Mouse (Mus musculus) midbrain, embryonic 12.5 days (tissue): ENCODE results near the gene Zfp354a. TPM values are rescaled to one million over a fixed set of nuclear protein-coding genes. Genes with fewer than 3 reads are reported as not detected.
A peak's percentile ranks its signal among the peaks of the same experiment; 100 is the strongest.
"Not testable (repeated sequence)": the region's sequence is repeated elsewhere in the genome, so short reads cannot be mapped to it uniquely, and the experiment has no call there.

Experiments used
- ATAC-seq: fragments of 200-750 bp; cut with Nextera tagmentation; 2 replicates; pipeline ENCODE4 v1.8.0; 2017; ENCODE audit warnings: low read depth, moderate TSS enrichment, moderate library complexity; ENCODE audit not compliant: low FRiP score
- H3K27ac ChIP-seq: fragments of 300-500 bp; sonication (generic); replicated peaks from 2 replicates; pipeline ENCODE4 v1.5.1; 2016; ENCODE audit warnings: mild to moderate bottlenecking
- H3K27me3 ChIP-seq: fragments of 300-500 bp; sonication (generic); 2 replicates; pipeline ENCODE4 v1.6.1; 2016; ENCODE audit warnings: mild to moderate bottlenecking
- H3K36me3 ChIP-seq: fragments of 300-500 bp; sonication (generic); 2 replicates; pipeline ENCODE4 v1.6.1; 2016
- H3K4me1 ChIP-seq: fragments of 300-500 bp; sonication (generic); 2 replicates; pipeline ENCODE4 v1.6.1; 2016
- H3K4me2 ChIP-seq: fragments of 300-500 bp; sonication (generic); replicated peaks from 2 replicates; pipeline ENCODE4 v1.6.1; 2016; ENCODE audit warnings: mild to moderate bottlenecking, moderate library complexity
- H3K4me3 ChIP-seq: fragments of 300-500 bp; sonication (generic); 2 replicates; pipeline ENCODE4 v1.5.1; 2016; ENCODE audit warnings: mild to moderate bottlenecking
- H3K9ac ChIP-seq: fragments of 300-500 bp; sonication (generic); replicated peaks from 2 replicates; pipeline ENCODE4 v1.6.1; 2016; ENCODE audit warnings: mild to moderate bottlenecking, moderate library complexity
- H3K9me3 ChIP-seq: fragments of 300-500 bp; sonication (generic); 2 replicates; pipeline ENCODE4 v1.6.1; 2016; ENCODE audit warnings: mild to moderate bottlenecking
- WGBS: fragments of 180-500 bp; shearing (Covaris S2); methylation state at CpG from one replicate; pipeline ENCODE4 v1.1.7; 2016; 5-methylcytosine and 5-hydroxymethylcytosine counted together
- polyA plus RNA-seq: library from polyadenylated mRNA; unstranded; fragments of >200 nt; fragmentation: Nextera tagmentation; extraction: Ambion mirVana; gene quantifications from 2 replicates; pipeline ENCODE4 v1.2.1, GENCODE M21; 2016

Zfp354a gene
- 11.3 and 11.7 TPM in 2 replicates for polyA plus RNA-seq

DNA sequence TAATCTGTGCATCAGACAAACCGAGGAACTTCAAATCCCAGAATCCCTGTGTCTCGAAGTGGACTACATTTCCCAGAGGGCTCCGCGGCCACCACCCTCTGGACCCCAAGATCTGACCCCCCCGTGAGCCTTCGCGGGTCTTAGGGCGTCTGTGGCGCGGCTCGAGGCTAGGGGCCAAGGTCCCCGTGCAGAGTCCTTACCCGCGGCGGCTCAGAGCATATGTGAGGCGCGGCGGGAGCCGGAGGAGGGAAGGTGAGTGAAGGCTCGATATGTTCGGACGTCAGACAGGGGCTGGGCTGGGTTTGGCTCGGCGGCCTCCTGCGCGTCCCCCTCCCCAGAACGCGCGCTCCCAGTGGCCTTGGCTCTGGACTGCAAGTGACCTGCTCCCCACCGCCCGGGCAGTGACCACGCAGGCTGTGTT lies at the start of gene Zfp354a:
Zfp354a (plus strand) TSS at position 107 of the 421 bp plus-strand sequence.
- peak; percentile 95 for ATAC-seq
- H3K4me3 ChIP-seq, result peak within 1 kb of the TSS; percentile 77
- H3K4me1 ChIP-seq, result peaks cover 11% of the 10 kb centered on the region
- no peaks in the 10 kb centered on the region for H3K27me3 ChIP-seq
- no peaks in the 10 kb centered on the region for H3K9me3 ChIP-seq
- H3K27ac ChIP-seq, result peak within 1 kb of the TSS; percentile 50; the same call in 1 of the 2 replicates
- H3K9ac ChIP-seq, result peak within 1 kb of the TSS; percentile 77
- WGBS, result under 1% methylated on average over 31 of the region's 32 CpGs
- H3K36me3 ChIP-seq, result peaks cover 30% of the 10 kb centered on the region
- H3K4me2 ChIP-seq, result peak within 1 kb of the TSS; percentile 84

DNA sequence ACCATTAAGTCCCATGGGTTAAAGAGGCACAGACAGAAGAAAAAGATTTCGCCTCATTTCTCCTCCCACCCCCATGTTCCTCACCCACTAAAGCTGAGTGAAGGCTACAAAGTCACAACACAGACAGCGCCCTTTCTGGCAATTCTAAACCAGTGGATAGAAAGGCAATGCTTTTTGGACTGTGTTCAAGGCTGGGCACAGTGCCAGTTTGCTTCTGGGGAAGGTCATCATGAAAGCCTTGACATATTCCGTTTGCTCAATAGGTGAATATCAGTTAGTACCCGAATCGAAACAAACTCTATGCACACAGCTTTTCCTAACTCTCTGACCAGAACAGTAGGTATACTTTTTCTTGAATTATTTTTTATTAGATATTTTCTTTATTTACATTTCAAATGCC lies 47.2 kb upstream of the Zfp354a start:
- no peak for ATAC-seq
- 88% methylated on average over 5 of the region's 5 CpGs for WGBS

DNA sequence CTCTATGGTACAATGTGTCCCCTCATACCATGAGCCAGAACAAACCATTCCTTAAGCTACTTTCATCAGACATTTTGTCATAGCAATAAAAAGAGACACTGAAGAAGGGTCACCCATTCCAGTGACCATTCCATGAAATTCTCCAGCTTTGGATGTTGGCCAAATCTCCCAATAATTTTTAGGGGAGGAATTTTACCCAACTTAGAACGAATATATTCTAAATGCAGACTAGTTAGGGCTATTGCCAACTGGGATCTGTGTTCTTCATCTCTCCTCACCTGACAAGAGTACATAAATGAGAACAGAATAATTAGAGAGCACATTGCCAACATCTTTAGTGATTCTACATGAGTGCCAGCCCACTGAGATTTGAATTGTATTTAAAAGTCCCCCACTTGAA lies 45.1 kb upstream of the Zfp354a start, which contains the start of gene Olfr54:
Olfr54 (plus strand) TSS at position 301 of the 400 bp plus-strand sequence.
- Histone ChIP-seq H3K9ac (no peak within 1 kb of the TSS), H3K9me3 (no peaks in the 10 kb centered on the region), H3K4me2 (no peak within 1 kb of the TSS), H3K4me1 (no peaks in the 10 kb centered on the region), H3K36me3 (no peaks in the 10 kb centered on the region), H3K4me3 (no peak within 1 kb of the TSS), H3K27me3 (no peaks in the 10 kb centered on the region), H3K27ac (no peak within 1 kb of the TSS)
- 70% methylated on average over 1 of the region's 1 CpGs for WGBS
- no peak for ATAC-seq

More for the DNA sequence above, 47.2 kb upstream of the Zfp354a start:
- Histone ChIP-seq H3K4me2 (no peak overlapping the region), H3K9ac (no peak overlapping the region), H3K4me1 (no peaks in the 10 kb centered on the region), H3K4me3 (no peak overlapping the region), H3K36me3 (no peaks in the 10 kb centered on the region), H3K9me3 (no peaks in the 10 kb centered on the region), H3K27ac (no peak overlapping the region), H3K27me3 (no peaks in the 10 kb centered on the region)

DNA sequence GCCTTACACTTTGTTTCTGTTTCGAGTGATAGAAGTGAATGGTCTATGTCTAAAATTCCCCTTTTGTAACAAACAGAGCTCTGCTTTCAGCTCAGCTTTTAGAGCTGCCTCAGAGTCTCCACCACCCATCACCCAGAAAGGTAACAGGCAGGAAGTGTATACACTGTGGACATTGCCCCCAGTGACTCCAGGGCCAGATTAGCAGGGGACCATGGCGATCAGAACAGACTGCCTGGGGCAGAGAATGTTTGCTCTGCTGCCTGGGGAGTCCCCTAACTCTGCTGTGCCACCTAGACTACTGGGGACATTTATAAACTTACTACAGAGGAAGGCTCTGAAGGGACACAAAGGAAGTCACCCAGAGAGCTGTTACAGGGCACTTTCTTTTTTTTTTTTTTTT lies 42.7 kb upstream of the Zfp354a start:
- 43% methylated on average over 2 of the region's 2 CpGs for WGBS
- H3K4me3 ChIP-seq, result no peak overlapping the region
- ATAC-seq, result no peak
- H3K9me3 ChIP-seq, result no peaks in the 10 kb centered on the region
- H3K27me3 ChIP-seq, result no peaks in the 10 kb centered on the region
- H3K36me3 ChIP-seq, result no peaks in the 10 kb centered on the region
- no peak overlapping the region for H3K27ac ChIP-seq
- no peak overlapping the region for H3K9ac ChIP-seq
- H3K4me2 ChIP-seq, result no peak overlapping the region
- H3K4me1 ChIP-seq, result no peaks in the 10 kb centered on the region

DNA sequence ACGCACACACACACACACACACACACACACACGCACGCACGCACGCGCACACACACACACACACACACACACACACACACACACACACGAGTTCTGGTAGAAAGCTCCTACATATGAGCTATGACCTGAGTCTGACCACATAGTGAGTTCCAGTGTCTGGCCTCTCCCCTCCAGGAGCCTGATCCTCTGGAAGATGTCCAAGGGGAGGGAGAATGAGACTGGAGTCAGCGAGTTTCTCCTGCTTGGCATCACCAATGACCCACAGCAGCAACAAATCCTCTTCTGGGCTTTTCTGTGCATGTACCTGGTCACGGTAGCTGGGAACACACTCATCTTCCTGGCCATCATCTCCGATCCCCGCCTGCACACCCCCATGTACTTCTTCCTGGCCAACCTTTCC lies 32.2 kb upstream of the Zfp354a start:
- not testable (repeated sequence) for H3K4me3 ChIP-seq, H3K27ac ChIP-seq, ATAC-seq, H3K27me3 ChIP-seq, H3K9me3 ChIP-seq, H3K4me1 ChIP-seq, H3K4me2 ChIP-seq, H3K36me3 ChIP-seq, H3K9ac ChIP-seq
- WGBS, result 82% methylated on average over 11 of the region's 11 CpGs

DNA sequence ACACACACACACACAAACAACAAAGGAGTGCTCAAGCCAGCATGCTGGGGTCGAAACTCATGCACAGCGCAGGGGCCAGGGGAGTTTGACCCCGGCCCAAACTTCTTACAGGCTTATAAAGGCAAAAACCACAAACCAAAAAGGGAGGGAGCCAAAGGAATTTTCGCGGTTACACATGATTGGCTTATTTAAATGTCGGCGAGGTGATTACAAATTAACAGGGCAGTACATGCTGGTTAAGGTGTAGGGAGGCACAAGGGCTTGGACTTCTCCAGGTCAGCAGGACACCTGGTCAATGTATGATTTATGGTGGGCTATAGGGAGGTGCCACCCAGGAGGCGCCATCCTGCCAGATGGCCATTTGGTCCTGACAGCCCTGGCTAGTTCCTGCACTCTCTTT lies 29.7 kb upstream of the Zfp354a start:
- not testable (repeated sequence) for H3K36me3 ChIP-seq, H3K4me1 ChIP-seq, H3K9ac ChIP-seq, H3K27ac ChIP-seq, H3K27me3 ChIP-seq, H3K4me3 ChIP-seq, H3K9me3 ChIP-seq, ATAC-seq, H3K4me2 ChIP-seq
- WGBS, result 69% methylated on average over 8 of the region's 8 CpGs

DNA sequence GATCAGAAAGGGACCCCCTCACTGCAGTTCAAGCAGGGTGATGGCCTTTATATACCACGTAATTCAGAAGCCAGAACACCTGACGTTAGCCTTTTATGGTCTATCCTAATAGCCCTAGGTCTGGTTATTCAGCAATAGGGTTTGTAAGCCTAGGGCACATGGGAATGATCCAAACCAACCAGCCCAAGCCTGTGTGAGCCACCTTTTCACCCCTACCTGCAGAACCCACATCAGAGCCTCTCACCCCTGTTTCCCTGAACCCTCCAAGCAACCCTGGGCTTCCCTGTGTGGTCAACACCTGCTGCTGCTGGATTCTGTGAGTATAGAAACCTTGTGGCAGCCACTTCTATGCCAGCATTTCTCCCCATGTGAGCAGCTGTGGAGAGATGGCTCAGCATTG lies 28.8 kb upstream of the Zfp354a start:
- Histone ChIP-seq H3K36me3 (no peaks in the 10 kb centered on the region), H3K9me3 (no peaks in the 10 kb centered on the region), H3K9ac (no peak overlapping the region), H3K4me1 (no peaks in the 10 kb centered on the region), H3K27ac (no peak overlapping the region), H3K4me2 (no peak overlapping the region), H3K4me3 (no peak overlapping the region), H3K27me3 (no peaks in the 10 kb centered on the region)
- WGBS, result 90% methylated on average over 2 of the region's 2 CpGs
- ATAC-seq, result no peak

DNA sequence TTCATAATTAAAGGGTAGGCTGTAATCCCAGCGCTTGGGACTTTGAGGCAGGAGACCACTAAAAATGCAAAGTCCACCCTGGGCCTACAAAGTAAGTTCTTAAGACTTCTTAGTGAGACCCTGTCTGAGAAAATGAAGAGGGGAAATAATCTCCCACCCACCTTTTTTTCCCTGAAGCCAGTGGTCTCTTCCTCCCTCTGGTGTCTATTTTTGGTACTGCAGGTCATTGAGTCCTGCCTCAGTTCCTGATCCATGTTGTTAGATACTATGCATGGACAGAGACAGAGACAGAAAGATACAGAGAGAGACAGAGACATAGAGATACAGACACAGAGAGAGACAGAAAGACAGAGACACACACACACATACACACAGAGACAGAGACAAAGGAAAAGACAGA lies 26.2 kb upstream of the Zfp354a start:
- Histone ChIP-seq H3K4me3 (no peak overlapping the region), H3K4me2 (no peak overlapping the region), H3K9ac (no peak overlapping the region), H3K27me3 (no peaks in the 10 kb centered on the region), H3K27ac (no peak overlapping the region), H3K4me1 (no peaks in the 10 kb centered on the region), H3K36me3 (no peaks in the 10 kb centered on the region), H3K9me3 (no peaks in the 10 kb centered on the region)
- WGBS, result 33% methylated on average over 1 of the region's 1 CpGs
- ATAC-seq, result no peak

DNA sequence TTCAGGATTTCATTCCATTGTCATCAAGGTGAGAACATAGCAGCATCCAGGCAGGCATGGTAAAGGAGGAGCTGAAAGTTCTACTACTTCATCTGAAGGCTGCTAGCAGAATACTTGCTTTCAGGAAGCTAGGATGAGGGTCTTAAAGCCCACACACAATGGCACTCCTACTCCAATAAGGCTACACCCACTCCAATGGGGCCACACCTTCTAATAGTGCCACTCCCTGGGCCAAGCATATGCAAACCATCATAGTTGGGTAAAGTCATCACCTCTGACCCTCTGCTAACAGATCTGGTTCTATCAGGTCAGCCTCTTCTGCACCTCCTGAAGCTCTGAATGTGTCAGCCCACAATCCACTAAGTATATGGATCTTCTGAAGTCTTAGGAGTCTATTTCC lies 24.9 kb upstream of the Zfp354a start:
- H3K27me3 ChIP-seq, H3K9me3 ChIP-seq, H3K4me1 ChIP-seq, H3K36me3 ChIP-seq, H3K27ac ChIP-seq, H3K4me3 ChIP-seq, H3K9ac ChIP-seq, H3K4me2 ChIP-seq, ATAC-seq: not testable (repeated sequence)

DNA sequence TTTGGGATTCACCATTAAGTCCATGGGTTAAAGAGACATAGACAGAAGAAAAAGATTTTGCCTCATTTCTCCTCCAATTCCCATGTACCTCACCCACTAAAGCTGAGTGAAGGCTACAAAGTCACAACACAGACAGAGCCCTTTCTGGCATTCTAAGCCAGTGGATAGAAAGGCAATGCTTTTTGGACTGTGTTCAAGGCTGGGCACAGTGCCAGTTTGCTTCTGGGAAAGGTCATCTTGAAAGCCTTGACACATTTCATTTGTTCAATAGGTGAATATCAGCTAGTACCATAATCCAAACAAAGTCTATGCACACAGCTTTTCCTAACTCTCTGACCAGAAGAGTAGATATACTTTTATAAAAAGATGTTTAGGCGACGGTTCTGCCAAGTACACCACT lies 23.1 kb upstream of the Zfp354a start:
- no peak for ATAC-seq
- 90% methylated on average over 2 of the region's 2 CpGs for WGBS
- no peak overlapping the region for H3K4me3 ChIP-seq
- no peaks in the 10 kb centered on the region for H3K27me3 ChIP-seq
- H3K9me3 ChIP-seq, result no peaks in the 10 kb centered on the region
- no peak overlapping the region for H3K4me2 ChIP-seq
- no peaks in the 10 kb centered on the region for H3K36me3 ChIP-seq
- no peak overlapping the region for H3K27ac ChIP-seq
- H3K4me1 ChIP-seq, result no peaks in the 10 kb centered on the region
- no peak overlapping the region for H3K9ac ChIP-seq

DNA sequence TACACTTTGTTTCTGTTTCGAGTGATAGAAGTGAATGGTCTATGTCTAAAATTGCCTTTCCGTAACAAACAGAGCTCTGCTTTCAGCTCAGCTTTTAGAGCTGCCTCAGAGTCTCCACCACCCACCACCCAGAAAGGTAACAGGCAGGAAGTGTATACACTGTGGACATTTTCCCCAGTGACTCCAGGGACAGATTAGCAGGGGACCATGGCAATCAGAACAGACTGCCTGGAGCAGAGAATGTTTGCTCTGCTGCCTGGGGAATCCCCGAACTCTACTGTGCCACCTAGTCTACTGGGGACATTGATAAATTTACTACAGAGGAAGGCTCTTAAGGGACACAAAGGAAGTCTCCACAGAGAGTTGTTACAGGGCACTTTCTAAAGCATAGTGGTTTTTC lies 14.3 kb upstream of the Zfp354a start:
- not testable (repeated sequence) for ATAC-seq, H3K4me3 ChIP-seq, H3K9ac ChIP-seq, H3K9me3 ChIP-seq, H3K4me1 ChIP-seq, H3K27ac ChIP-seq, H3K4me2 ChIP-seq, H3K27me3 ChIP-seq, H3K36me3 ChIP-seq
- 73% methylated on average over 3 of the region's 3 CpGs for WGBS

DNA sequence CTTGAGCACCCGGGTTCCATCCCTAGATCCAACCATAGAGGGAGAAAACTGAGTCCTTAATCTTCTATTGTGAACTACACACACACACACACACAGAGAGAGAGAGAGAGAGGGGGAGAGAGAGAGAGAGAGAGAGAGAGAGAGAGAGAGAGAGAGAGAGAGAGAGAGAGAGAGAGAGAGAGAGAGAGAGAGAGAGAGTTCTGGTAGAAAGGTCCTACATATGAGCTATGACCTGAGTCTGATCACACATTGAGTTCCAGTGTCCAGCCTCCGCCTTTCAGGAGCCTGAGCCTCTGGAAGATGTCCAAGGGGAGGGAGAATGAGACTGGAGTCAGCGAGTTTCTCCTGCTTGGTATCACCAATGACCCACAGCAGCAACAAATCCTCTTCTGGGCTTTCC lies 11.2 kb upstream of the Zfp354a start, which contains the start of gene Olfr1375:
Olfr1375 (plus strand) TSS at position 301 of the 400 bp plus-strand sequence.
- H3K9ac ChIP-seq, H3K27ac ChIP-seq, H3K4me1 ChIP-seq, H3K9me3 ChIP-seq, H3K36me3 ChIP-seq, H3K27me3 ChIP-seq, H3K4me2 ChIP-seq, H3K4me3 ChIP-seq, ATAC-seq: not testable (repeated sequence)
- 62% methylated on average over 3 of the region's 3 CpGs for whole genome bisulfite sequencing

DNA sequence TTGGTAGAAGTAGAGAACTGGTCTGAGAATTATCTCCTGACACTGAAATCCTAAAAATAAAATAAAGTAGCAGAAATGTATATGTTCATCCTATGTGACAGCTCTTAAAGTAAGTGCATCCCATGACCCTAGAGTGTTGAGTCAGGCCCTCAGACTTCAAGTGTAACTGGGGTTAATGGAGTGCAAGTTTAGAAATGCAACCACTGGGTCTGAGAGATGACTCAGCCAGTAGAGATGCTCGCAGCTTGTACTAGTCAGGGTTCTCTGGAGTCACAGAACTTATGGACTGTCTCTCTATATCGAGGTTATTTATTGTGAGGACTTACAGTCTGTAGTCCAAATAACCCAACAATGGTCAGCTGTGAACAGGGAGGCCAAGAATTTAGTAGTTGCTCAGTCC lies 7.4 kb upstream of the Zfp354a start:
- 70% methylated on average over 2 of the region's 2 CpGs for WGBS
- no peak overlapping the region for H3K27ac ChIP-seq

More for the DNA sequence above, 7.4 kb upstream of the Zfp354a start:
- H3K9ac ChIP-seq, result no peak overlapping the region
- H3K9me3 ChIP-seq, result no peaks in the 10 kb centered on the region
- no peaks in the 10 kb centered on the region for H3K27me3 ChIP-seq
- no peak overlapping the region for H3K4me3 ChIP-seq
- no peak overlapping the region for H3K4me2 ChIP-seq
- no peaks in the 10 kb centered on the region for H3K36me3 ChIP-seq
- no peaks in the 10 kb centered on the region for H3K4me1 ChIP-seq
- no peak for ATAC-seq
